Mouse (Mus musculus): ENCODE results near the gene Tnni3. TPM values are rescaled to one million over a fixed set of nuclear protein-coding genes. Genes with fewer than 3 reads are reported as not detected.

Tnni3 gene
- polyA plus RNA-seq, 1 experiment: 13.3 TPM

Other genes with a start within 250 kb of the Tnni3 start
- not detected for gene Ncr1, start 186.5 kb downstream of the Tnni3 start, polyA plus RNA-seq (2012; fragmentation: generic; extraction: Trizol)
- gene Gp6, start 126.5 kb downstream of the Tnni3 start, polyA plus RNA-seq (2012; fragmentation: generic; extraction: Trizol): not detected
- gene Rdh13, start 78.6 kb downstream of the Tnni3 start, polyA plus RNA-seq (2012; fragmentation: generic; extraction: Trizol): 16.4 TPM
- 0.12 TPM for gene Eps8l1, start 63.6 kb downstream of the Tnni3 start, polyA plus RNA-seq (2012; fragmentation: generic; extraction: Trizol)
- 39.0 TPM for gene Ppp1r12c, start 22.5 kb downstream of the Tnni3 start, polyA plus RNA-seq (2012; fragmentation: generic; extraction: Trizol)
- 1,403 TPM for gene Tnnt1, start 7.8 kb downstream of the Tnni3 start, polyA plus RNA-seq (2012; fragmentation: generic; extraction: Trizol)
- gene Dnaaf3, start 8.2 kb upstream of the Tnni3 start, polyA plus RNA-seq (2012; fragmentation: generic; extraction: Trizol): 2.2 TPM
- 0.22 TPM for gene Syt5, start 23.3 kb upstream of the Tnni3 start, polyA plus RNA-seq (2012; fragmentation: generic; extraction: Trizol)
- not detected for gene Ptprh, start 79.8 kb upstream of the Tnni3 start, polyA plus RNA-seq (2012; fragmentation: generic; extraction: Trizol)
- 2.2 TPM for gene Tmem86b, start 107.2 kb upstream of the Tnni3 start, polyA plus RNA-seq (2012; fragmentation: generic; extraction: Trizol)
- gene Ppp6r1, start 134.8 kb upstream of the Tnni3 start, polyA plus RNA-seq (2012; fragmentation: generic; extraction: Trizol): 46.1 TPM
- gene Hspbp1, start 160.8 kb upstream of the Tnni3 start, polyA plus RNA-seq (2012; fragmentation: generic; extraction: Trizol): 67.5 TPM
- 7.0 TPM for gene Brsk1, start 166.4 kb upstream of the Tnni3 start, polyA plus RNA-seq (2012; fragmentation: generic; extraction: Trizol)
- 0.04 TPM for gene Tmem150b, start 201.0 kb upstream of the Tnni3 start, polyA plus RNA-seq (2012; fragmentation: generic; extraction: Trizol)
- gene Kmt5c, start 215.9 kb upstream of the Tnni3 start, polyA plus RNA-seq (2012; fragmentation: generic; extraction: Trizol): 19.2 TPM
- 0.19 TPM for gene Cox6b2, start 228.9 kb upstream of the Tnni3 start, polyA plus RNA-seq (2012; fragmentation: generic; extraction: Trizol)
- gene Fam71e2, start 247.1 kb upstream of the Tnni3 start, polyA plus RNA-seq (2012; fragmentation: generic; extraction: Trizol): not detected

Measured in myocyte (in vitro differentiated cells).